Mouse (Mus musculus) myocyte (in vitro differentiated cells): ENCODE measurements around the gene Gtpbp3.

ENCODE experiments used
- CEBPB ChIP-seq: IDR thresholded peaks from 2 replicates; pipeline ENCODE4 v1.6.1; 2011; ENCODE audit warnings: mild to moderate bottlenecking, moderate library complexity; ENCODE audit not compliant: poor library complexity, insufficient read depth, severe bottlenecking
- MAX ChIP-seq: IDR thresholded peaks from one replicate; pipeline ENCODE4 v1.6.1; 2011; ENCODE audit warnings: low read depth, mild to moderate bottlenecking, control low read depth
- MYOD1 ChIP-seq, 3 experiments: IDR thresholded peaks; one replicate each; pipeline ENCODE4 v1.6.1; 2011; ENCODE audit warnings: control low read depth in 2 of 3, low read depth in 2 of 3, mild to moderate bottlenecking in 2 of 3, moderate library complexity in 1 of 3; ENCODE audit not compliant: insufficient read length in 2 of 3, control insufficient read depth in 1 of 3
- POLR2A ChIP-seq: IDR thresholded peaks from one replicate; pipeline ENCODE4 v1.6.1; 2011; ENCODE audit warnings: low read depth, mild to moderate bottlenecking, control low read depth, moderate library complexity; ENCODE audit not compliant: insufficient read length
- SRF ChIP-seq: IDR thresholded peaks from one replicate; pipeline ENCODE4 v1.6.1; 2011; ENCODE audit warnings: low read depth; ENCODE audit not compliant: control insufficient read depth, insufficient read length
- TCF12 ChIP-seq: IDR thresholded peaks from one replicate; pipeline ENCODE4 v1.6.1; 2011; ENCODE audit warnings: mild to moderate bottlenecking, control low read depth; ENCODE audit not compliant: poor library complexity, insufficient read depth, severe bottlenecking
- USF1 ChIP-seq: IDR thresholded peaks from one replicate; pipeline ENCODE4 v1.6.1; 2011; ENCODE audit warnings: low read depth, mild to moderate bottlenecking, control low read depth, moderate library complexity

DNA sequence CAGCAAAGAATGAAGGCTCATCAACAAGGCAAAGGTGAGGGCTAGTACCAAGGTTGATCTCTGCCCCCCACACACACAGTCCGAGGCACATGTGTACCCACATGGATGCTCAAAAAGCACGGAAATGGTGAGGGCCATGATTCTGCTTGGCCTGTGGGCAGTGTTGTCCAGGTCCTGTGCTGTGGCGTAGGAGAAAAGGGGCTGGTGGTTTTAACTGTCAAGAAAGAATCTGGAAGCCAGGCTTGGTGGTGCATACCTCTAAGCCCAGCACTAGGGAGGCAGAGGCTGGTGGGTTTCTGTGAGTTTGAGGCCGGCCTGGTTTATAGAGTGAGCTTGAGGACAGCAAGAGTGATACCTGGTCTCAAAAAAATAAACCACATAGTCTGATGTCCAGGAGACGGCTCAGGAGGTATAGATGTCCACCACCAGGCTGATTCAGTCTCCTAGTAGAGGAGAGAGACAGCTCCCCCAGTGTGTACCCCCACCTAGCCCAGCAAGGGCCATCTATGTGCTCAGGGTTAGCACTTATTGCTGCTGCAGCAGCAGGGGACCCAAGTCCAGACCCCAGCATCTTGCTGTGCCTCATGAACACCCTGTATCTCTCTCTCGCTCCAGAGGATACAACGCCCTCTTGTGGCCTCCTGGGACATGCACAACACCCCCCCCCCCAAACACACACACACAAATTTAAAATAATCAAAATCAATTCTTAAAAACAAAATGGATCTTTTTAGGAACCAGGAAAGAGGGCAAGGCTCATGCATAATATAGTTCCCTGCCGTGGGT is 15.1 kb upstream of the Gtpbp3 start:
- no peak for TF ChIP-seq MAX
- TF ChIP-seq USF1: no peak
- no peak for TF ChIP-seq POLR2A
- no peak for TF ChIP-seq TCF12
- TF ChIP-seq CEBPB: no peak
- TF ChIP-seq MYOD1 (IDR thresholded peaks at IDR 0.05; ENCODE audit: control insufficient read depth in 1 of 3, insufficient read length in 2 of 3, low read depth in 2 of 3): no peak
- TF ChIP-seq SRF: no peak
